Mouse (Mus musculus) MEL-GATA-1-ER (cell line): ENCODE measurements at regions not wholly inside any gene's neighbourhood (a gene's known extent, or its start where the extent isn't known, plus 50 kb on each side); places are given as distances from the start of the nearest gene placed in this dataset.

Source experiments
- DNase-seq: peaks from one replicate; pipeline ENCODE4 v3.0.0-alpha.2; 2012; ENCODE audit warnings: low read depth; ENCODE audit errors: extremely low read depth

GRCm38 (mm10) chr2:45252321-45252720 lies 135.1 kb upstream of the Zeb2 start:
- no peak for DNase-seq

GRCm38 (mm10) chr2:45249658-45250057 lies 132.5 kb upstream of the Zeb2 start:
- no peak for DNase-seq

GRCm38 (mm10) chr2:45246061-45246945 lies 129.1 kb upstream of the Zeb2 start:
- DNase-seq, result no peak

- DNase-seq, result peak; percentile 66
Measured at GRCm38 (mm10) chr2:45245506-45245905, 128.3 kb upstream of the Zeb2 start.

GRCm38 (mm10) chr2:45244491-45244890 lies 127.3 kb upstream of the Zeb2 start:
- DNase-seq, result no peak

GRCm38 (mm10) chr2:45239501-45240292 lies 122.5 kb upstream of the Zeb2 start:
- peak; percentile 73 for DNase-seq

- DNase-seq, result no peak
Measured at GRCm38 (mm10) chr2:45239001-45239400, 121.8 kb upstream of the Zeb2 start.

GRCm38 (mm10) chr2:45236168-45236700 lies 119.0 kb upstream of the Zeb2 start:
- DNase-seq, result no peak

- no peak for DNase-seq
Measured at GRCm38 (mm10) chr2:45234148-45234547, 117.0 kb upstream of the Zeb2 start.

GRCm38 (mm10) chr2:45230351-45231209 lies 113.4 kb upstream of the Zeb2 start:
- no peak for DNase-seq

GRCm38 (mm10) chr2:45229501-45229900 lies 112.3 kb upstream of the Zeb2 start:
- DNase-seq, result no peak

GRCm38 (mm10) chr2:45227276-45227944 lies 110.2 kb upstream of the Zeb2 start:
- no peak for DNase-seq

- DNase-seq, result no peak
Measured at GRCm38 (mm10) chr2:45226045-45226370, 108.8 kb upstream of the Zeb2 start.

- DNase-seq, result no peak
Measured at GRCm38 (mm10) chr2:45225364-45226044, 108.3 kb upstream of the Zeb2 start.

GRCm38 (mm10) chr2:45222213-45222612 lies 105.0 kb upstream of the Zeb2 start:
- no peak for DNase-seq

GRCm38 (mm10) chr2:45219851-45220250 lies 102.7 kb upstream of the Zeb2 start:
- no peak for DNase-seq

GRCm38 (mm10) chr2:45212833-45213232 lies 95.6 kb upstream of the Zeb2 start:
- no peak for DNase-seq

GRCm38 (mm10) chr2:45208526-45208925 lies 91.3 kb upstream of the Zeb2 start:
- DNase-seq, result no peak

- no peak for DNase-seq
Measured at GRCm38 (mm10) chr2:45205756-45206155, 88.6 kb upstream of the Zeb2 start.

GRCm38 (mm10) chr2:45205211-45205610 lies 88.0 kb upstream of the Zeb2 start:
- DNase-seq, result no peak
